Mouse (Mus musculus): ENCODE measurements at regions not wholly inside any gene's neighbourhood (a gene's known extent, or its start where the extent isn't known, plus 50 kb on each side); places are given as distances from the start of the nearest gene placed in this dataset.

DNA sequence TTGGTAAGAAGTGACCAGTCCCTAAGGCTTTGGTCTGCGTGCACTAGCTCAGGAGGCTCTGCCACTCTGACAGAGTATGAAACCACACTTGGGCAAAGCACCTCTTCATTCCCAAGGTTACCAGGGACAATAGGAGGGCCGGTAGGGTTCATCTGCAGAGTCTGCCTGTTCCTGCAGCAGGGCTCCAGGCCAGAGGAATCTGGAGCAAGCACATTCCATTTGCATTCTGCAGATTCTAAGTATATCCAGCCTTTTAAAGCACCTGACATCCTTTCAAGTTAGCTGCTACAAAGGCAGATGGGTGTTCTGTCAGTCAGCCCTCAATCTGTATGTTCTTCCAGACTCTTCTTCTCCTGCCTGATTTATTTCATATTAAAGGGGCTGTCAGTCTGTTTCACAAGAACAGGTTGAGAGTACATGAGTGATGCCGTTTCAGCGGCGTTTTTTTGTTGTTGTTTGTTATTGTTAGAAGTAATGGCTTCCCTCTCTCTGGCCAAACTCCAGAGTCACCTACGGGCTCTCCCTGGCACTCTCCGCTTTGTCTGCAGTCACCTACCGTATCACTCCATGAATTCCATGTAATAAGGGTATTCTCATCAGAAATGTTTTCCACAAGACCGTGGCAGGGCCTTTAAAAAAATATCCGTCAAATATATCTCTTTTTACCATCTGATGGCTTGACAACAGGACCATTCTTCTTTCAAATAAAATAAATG, 178.9 kb downstream of the Snx10 start:
- no peaks in the 10 kb centered on the region for H3K27me3 ChIP-seq
- 80% methylated on average over 10 of the region's 10 CpGs for WGBS
- no peak overlapping the region for H3K4me2 ChIP-seq

DNA sequence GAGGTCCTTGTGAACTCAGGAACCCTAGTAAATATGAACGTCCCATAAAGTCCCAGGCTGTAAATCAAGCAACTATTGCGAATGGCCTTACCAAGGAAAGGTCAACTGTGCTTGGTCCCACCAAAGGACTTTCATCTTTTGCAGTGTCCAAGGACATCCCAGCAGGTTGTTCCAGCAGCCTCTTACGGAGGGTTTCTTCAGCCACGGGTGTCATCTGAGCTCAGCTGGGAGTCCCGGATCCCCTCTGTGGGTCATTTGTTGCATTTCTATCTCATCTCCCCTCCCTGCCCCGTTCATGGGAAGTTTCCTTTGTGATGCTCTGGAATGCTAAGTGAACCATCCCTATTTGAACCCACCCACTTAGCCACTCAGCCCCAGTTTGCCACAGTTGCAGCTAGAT, 184.3 kb downstream of the Snx10 start:
- H3K36me3 ChIP-seq = no peaks in the 10 kb centered on the region
- H3K27me3 ChIP-seq = no peaks in the 10 kb centered on the region
- H3K4me2 ChIP-seq = no peak overlapping the region
- H3K27ac ChIP-seq = no peak overlapping the region
- H3K4me3 ChIP-seq = no peak overlapping the region
- 54% methylated on average over 6 of the region's 6 CpGs for WGBS
- no peaks in the 10 kb centered on the region for H3K9me3 ChIP-seq
- no peak for ATAC-seq (ENCODE audit: insufficient number of reproducible peaks, insufficient read depth, low FRiP score, low TSS enrichment, low read depth)
- peaks cover 15% of the 10 kb centered on the region for H3K4me1 ChIP-seq
- no peak overlapping the region for H3K9ac ChIP-seq

More for the DNA sequence above, 178.9 kb downstream of the Snx10 start:
- no peak for ATAC-seq (ENCODE audit: insufficient number of reproducible peaks, insufficient read depth, low FRiP score, low TSS enrichment, low read depth)
- H3K9me3 ChIP-seq = no peaks in the 10 kb centered on the region
- 0 out of 2 replicates have a peak, but pooled peaks cover 3% of the 10 kb centered on the region for H3K4me1 ChIP-seq
- no peak overlapping the region for H3K4me3 ChIP-seq
- H3K9ac ChIP-seq = no peak overlapping the region
- H3K36me3 ChIP-seq = no peaks in the 10 kb centered on the region
- no peak overlapping the region for H3K27ac ChIP-seq

DNA sequence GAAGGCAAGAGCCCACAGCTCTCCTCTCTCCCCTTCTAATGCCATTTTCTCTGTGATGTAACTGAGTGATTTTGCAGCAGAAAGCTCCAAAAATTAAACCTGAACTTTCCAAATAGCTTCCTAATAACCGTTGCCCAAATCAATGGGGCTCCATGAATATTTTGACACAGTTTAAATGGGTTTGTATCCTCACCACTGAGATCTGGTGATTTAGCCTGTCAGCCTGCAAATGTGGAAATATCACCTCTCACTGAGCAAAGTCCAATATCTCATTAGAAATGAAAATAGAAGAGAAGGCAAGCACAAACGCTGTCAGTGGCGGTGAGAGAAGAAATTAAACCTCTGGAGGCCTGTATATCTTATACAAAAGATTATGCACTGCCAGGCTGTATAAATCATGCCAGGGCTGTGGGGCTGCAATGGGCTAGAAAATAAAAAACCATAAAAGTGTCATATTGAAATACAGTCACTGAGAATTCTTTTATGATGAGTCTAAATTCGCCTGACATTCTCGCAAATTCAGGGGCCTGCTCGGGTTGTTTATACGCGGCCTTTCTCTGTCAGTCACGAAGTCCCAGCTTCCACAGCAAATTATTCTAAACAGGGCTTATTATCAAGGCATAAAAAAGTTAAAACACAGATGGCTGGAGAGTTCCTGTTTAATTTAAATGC, 185.1 kb downstream of the Snx10 start:
- Histone ChIP-seq H3K4me3 (no peak overlapping the region), H3K4me2 (no peak overlapping the region), H3K4me1 (peaks cover 15% of the 10 kb centered on the region), H3K27me3 (no peaks in the 10 kb centered on the region), H3K27ac (no peak overlapping the region), H3K9ac (no peak overlapping the region), H3K36me3 (no peaks in the 10 kb centered on the region), H3K9me3 (no peaks in the 10 kb centered on the region)
- no peak for ATAC-seq (ENCODE audit: insufficient number of reproducible peaks, insufficient read depth, low FRiP score, low TSS enrichment, low read depth)
- 63% methylated on average over 9 of the region's 9 CpGs for WGBS

DNA sequence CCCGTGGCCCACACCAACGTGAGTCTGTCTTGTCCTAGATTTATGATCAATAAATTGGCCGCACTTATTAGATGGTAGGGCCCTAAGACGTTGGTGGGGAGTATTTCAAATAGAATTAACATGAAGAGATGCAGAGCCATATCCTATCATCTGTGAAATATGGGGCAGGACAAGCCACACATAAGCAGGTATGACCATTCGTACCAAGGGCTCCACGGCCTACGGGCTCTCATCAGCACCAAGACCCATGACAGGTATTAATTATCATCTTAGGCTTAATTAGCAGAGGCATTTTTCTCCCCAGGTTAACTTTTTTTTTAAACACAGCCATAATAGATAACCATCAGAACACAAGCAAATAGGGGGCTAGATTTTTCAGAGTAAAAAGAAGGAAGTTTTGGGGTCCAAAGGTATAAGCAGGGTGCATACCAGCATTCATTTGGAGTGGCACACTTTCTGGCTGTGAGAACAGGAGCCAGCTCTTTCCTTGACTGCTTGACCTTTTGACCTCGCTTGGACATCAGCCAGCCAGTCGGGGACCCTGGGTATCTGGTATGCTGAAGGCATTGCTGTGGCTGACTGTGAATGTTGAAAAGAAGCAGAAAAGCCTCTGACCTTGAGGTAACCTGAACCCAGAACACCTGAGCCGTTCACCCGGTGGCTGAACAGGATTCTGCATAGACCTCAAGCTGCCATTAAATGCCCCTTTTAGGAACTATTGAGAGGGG, 185.8 kb downstream of the Snx10 start:
- H3K36me3 ChIP-seq = no peaks in the 10 kb centered on the region
- no peaks in the 10 kb centered on the region for H3K9me3 ChIP-seq
- no peak for ATAC-seq (ENCODE audit: insufficient number of reproducible peaks, insufficient read depth, low FRiP score, low TSS enrichment, low read depth)
- no peak overlapping the region for H3K27ac ChIP-seq
- 41% methylated on average over 11 of the region's 11 CpGs for WGBS
- peaks cover 15% of the 10 kb centered on the region for H3K4me1 ChIP-seq
- no peak overlapping the region for H3K4me2 ChIP-seq
- no peaks in the 10 kb centered on the region for H3K27me3 ChIP-seq
- H3K9ac ChIP-seq = no peak overlapping the region
- no peak overlapping the region for H3K4me3 ChIP-seq

DNA sequence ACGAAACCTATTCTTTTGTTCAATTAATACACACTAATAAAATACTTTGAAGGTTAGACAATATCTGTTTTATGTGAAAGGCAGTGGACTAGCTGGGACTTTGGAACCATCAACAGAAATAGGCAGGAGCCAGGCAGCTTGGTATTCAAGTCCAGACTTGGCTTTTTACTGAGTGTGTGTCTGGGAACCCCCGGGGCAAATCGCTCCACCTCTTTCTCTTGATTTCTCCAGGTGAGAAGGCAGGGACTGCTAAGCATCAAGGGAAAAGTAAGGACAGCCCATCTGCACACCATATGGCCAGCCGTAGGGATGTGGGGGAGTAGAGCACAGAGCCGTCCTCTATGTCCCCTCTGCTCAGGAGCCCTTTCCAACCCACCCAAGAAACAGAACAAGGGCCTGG, 186.5 kb downstream of the Snx10 start:
- ATAC-seq (ENCODE audit: insufficient number of reproducible peaks, insufficient read depth, low FRiP score, low TSS enrichment, low read depth) = no peak; the same call in 1 of the 2 replicates
- H3K27me3 ChIP-seq = no peaks in the 10 kb centered on the region
- WGBS = 51% methylated on average over 5 of the region's 5 CpGs
- H3K4me3 ChIP-seq = no peak overlapping the region
- H3K27ac ChIP-seq = no peak overlapping the region
- H3K4me1 ChIP-seq = peaks cover 18% of the 10 kb centered on the region
- H3K4me2 ChIP-seq = no peak overlapping the region
- H3K9me3 ChIP-seq = no peaks in the 10 kb centered on the region
- H3K36me3 ChIP-seq = no peaks in the 10 kb centered on the region
- H3K9ac ChIP-seq = no peak overlapping the region

DNA sequence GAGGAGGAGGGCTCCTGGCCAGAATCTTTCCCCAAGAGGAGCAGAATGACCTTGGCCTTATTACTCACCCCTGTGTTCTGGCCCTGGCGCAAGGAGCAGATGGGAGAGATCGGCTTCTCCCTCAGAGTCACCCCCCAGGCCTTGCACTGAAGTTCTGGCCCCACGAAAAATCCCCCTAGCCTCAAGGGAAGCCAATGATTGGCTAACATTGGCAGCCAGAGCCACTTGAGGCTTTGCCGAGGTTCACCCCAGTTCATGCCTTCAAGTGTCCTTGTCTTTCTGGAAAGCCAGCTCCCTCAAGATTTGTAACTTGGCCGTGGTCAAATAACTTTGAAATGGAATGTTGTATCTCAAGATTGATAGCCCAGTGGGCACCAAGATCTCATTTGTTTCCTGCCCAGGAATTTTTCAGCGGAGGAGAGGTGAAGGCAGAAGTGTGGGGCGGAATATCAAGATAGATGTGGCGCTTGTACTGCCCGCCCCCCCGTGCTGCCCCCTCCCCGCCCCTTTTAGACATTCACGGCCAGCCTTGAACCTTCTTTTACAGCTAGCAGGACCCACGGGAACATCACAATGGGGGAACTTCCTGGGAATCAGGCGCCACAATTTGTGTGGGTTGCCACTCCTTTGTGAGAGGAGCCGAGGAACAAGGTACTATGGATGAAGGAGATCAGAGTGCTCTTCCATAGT, 187.4 kb downstream of the Snx10 start:
- Histone ChIP-seq H3K9me3 (no peaks in the 10 kb centered on the region), H3K4me2 (no peak overlapping the region), H3K36me3 (no peaks in the 10 kb centered on the region), H3K4me3 (no peak overlapping the region), H3K27ac (no peak overlapping the region), H3K9ac (no peak overlapping the region), H3K27me3 (no peaks in the 10 kb centered on the region), H3K4me1 (peaks cover 23% of the 10 kb centered on the region)
- no peak for ATAC-seq (ENCODE audit: insufficient number of reproducible peaks, insufficient read depth, low FRiP score, low TSS enrichment, low read depth)
- WGBS = 88% methylated on average over 15 of the region's 15 CpGs

DNA sequence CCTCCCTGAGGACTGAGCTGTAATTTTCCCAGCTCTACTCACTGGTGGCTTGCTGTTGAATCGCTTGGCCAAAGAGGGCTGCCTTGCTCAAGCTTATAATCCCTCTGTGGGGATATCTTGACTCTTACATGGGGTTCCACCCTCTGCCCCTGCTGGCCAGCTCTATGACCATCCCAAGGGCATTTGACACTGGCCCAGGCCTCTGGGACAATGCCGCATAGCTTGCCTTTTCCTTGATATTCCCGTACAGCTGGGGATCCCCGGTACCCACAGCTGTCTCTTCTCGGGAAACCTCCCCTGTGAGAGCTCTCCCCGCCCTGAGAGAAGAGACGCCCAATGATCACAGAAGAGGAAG, 187.9 kb downstream of the Snx10 start:
- 89% methylated on average over 7 of the region's 7 CpGs for WGBS
- H3K4me2 ChIP-seq = no peak overlapping the region
- H3K36me3 ChIP-seq = no peaks in the 10 kb centered on the region
- no peak overlapping the region for H3K9ac ChIP-seq
- no peaks in the 10 kb centered on the region for H3K27me3 ChIP-seq
- no peak for ATAC-seq (ENCODE audit: insufficient number of reproducible peaks, insufficient read depth, low FRiP score, low TSS enrichment, low read depth)
- no peaks in the 10 kb centered on the region for H3K9me3 ChIP-seq
- H3K27ac ChIP-seq = no peak overlapping the region
- peaks cover 23% of the 10 kb centered on the region for H3K4me1 ChIP-seq
- no peak overlapping the region for H3K4me3 ChIP-seq

DNA sequence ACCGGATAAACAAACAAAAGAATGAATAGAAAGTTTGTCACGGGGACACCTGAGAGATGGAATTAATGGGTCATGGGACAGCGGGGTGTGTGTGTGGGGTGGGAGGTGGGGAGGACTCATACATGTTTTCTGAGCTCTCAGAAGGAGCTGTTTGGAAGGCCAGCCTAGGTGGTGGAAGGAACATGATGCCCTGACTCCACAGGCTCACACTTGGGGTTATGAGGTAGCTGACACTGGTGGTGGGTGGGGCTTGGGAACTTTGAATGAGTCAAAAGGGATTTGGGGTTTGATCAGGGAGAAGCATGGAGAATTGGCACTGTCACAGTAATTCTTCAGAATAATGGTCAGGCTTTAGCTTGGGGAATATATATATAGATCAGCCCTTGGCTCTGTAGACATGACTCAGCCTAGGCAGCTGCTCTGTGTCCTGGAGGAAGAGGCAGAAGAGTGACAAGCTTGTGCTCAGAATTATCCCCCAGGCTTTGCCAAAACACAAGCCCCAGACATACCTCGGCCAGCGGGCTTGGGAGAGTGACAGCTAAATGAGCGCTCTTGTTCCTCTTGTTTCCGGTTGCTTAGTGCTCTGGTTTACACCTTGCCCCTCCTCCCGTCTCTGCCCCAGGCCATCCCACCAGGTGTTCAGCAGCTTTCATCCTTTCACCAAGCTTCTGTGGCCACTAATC, 191.6 kb downstream of the Snx10 start:
- no peaks in the 10 kb centered on the region for H3K27me3 ChIP-seq
- H3K36me3 ChIP-seq = no peaks in the 10 kb centered on the region
- H3K4me2 ChIP-seq = no peak overlapping the region
- no peak overlapping the region for H3K27ac ChIP-seq
- WGBS = 26% methylated on average over 8 of the region's 8 CpGs
- H3K9me3 ChIP-seq = no peaks in the 10 kb centered on the region
- H3K4me3 ChIP-seq = no peak overlapping the region
- peak; percentile 52; the same call in 1 of the 2 replicates for ATAC-seq (ENCODE audit: insufficient number of reproducible peaks, insufficient read depth, low FRiP score, low TSS enrichment, low read depth)
- H3K9ac ChIP-seq = no peak overlapping the region
- peaks cover 10% of the 10 kb centered on the region for H3K4me1 ChIP-seq

DNA sequence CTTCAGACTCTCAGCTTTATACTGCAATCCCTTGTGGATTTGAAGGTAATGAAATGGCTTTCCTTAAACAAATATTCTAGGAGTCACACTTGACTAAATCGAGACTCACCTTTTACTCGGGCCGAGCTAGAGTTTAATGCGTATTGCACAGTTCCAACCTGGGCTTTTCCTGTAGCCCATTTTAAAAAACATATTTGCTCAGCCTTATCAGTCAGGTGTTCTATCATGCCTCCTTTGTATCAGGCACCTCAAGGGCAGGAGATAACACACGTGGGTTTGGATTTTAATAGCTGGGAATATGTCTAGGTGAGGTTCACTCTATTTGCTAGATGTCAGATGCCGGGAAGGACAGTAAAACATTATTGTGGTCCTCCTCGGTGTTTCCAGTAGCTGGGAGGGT, 193.7 kb downstream of the Snx10 start:
- H3K4me3 ChIP-seq = no peak overlapping the region
- WGBS = 86% methylated on average over 7 of the region's 7 CpGs
- no peak for ATAC-seq (ENCODE audit: insufficient number of reproducible peaks, insufficient read depth, low FRiP score, low TSS enrichment, low read depth)
- no peaks in the 10 kb centered on the region for H3K27me3 ChIP-seq
- no peak overlapping the region for H3K4me2 ChIP-seq
- no peak overlapping the region for H3K9ac ChIP-seq
- no peaks in the 10 kb centered on the region for H3K9me3 ChIP-seq
- H3K36me3 ChIP-seq = no peaks in the 10 kb centered on the region
- peaks cover 8% of the 10 kb centered on the region; the same call in 1 of the 2 replicates for H3K4me1 ChIP-seq
- no peak overlapping the region for H3K27ac ChIP-seq

DNA sequence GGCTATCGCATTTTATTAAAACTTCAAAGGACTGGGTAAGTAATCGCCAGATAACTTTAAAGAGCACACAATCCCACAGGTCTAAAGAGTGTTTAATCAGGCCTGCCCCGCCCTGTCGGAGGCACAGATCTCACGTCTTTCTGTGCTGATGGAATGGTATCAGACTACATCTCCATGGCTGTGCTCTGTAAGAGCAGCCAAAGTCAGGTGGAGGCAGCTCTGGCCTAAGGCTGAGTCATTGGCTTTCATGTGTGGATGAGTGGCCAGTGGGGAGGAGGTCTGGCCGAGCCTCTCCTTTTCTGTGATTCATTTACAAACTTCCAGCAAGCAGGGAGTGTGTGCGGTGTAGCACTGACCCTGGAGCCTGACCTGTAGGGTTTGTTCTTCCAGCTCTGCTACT, 197.0 kb downstream of the Snx10 start:
- ATAC-seq (ENCODE audit: insufficient number of reproducible peaks, insufficient read depth, low FRiP score, low TSS enrichment, low read depth) = no peak
- no peak overlapping the region for H3K4me2 ChIP-seq
- H3K4me3 ChIP-seq = no peak overlapping the region
- no peaks in the 10 kb centered on the region for H3K9me3 ChIP-seq
- 68% methylated on average over 7 of the region's 7 CpGs for WGBS
- H3K9ac ChIP-seq = no peak overlapping the region
- no peaks in the 10 kb centered on the region for H3K36me3 ChIP-seq
- no peaks in the 10 kb centered on the region for H3K27me3 ChIP-seq
- H3K4me1 ChIP-seq = no peaks in the 10 kb centered on the region
- H3K27ac ChIP-seq = no peak overlapping the region

DNA sequence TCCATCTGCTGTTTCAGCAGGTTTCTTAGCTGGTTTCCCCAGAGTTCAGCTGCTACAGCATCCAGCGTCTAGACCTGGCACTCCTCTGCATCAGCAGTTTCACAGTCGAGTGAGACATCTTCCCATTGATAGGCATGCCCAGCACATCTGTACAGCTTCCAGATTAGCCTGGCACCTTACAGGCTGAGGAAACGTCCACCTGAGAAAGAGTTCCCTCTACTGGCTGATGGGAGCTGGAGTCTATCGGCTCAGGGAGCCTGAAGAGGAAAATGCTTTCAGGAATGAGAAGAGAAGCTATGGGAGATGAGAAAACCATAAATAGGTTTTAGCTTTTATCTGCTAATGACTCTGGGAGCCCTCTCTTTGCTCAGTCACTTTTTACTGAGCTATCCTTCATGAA, 199.4 kb downstream of the Snx10 start:
- Histone ChIP-seq H3K4me1 (no peaks in the 10 kb centered on the region), H3K9me3 (no peaks in the 10 kb centered on the region), H3K9ac (no peak overlapping the region), H3K4me2 (no peak overlapping the region), H3K27me3 (0 out of 2 replicates have a peak, but pooled peaks cover 5% of the 10 kb centered on the region), H3K4me3 (no peak overlapping the region), H3K36me3 (no peaks in the 10 kb centered on the region), H3K27ac (no peak overlapping the region)
- ATAC-seq (ENCODE audit: insufficient number of reproducible peaks, insufficient read depth, low FRiP score, low TSS enrichment, low read depth) = no peak
- 44% methylated on average over 4 of the region's 4 CpGs for WGBS
